Mouse (Mus musculus) kidney, embryonic 14.5 days (tissue): ENCODE data around the gene Slc6a11. TPM values are rescaled to one million over a fixed set of nuclear protein-coding genes. Genes with fewer than 3 reads are reported as not detected.

Source experiments
- ATAC-seq: fragments of 200-750 bp; cut with Nextera tagmentation; 2 replicates; pipeline ENCODE4 v1.8.0; 2017; ENCODE audit warnings: moderate number of reproducible peaks, mild to moderate bottlenecking, moderate TSS enrichment, moderate library complexity; ENCODE audit not compliant: low FRiP score, low TSS enrichment
- H3K27ac ChIP-seq: fragments of 300-500 bp; sonication (generic); 2 replicates; pipeline ENCODE4 v1.5.1; 2014; ENCODE audit warnings: low read depth, mild to moderate bottlenecking, low read length, moderate library complexity, mixed read lengths
- H3K27me3 ChIP-seq: fragments of 300-500 bp; sonication (generic); 2 replicates; pipeline ENCODE4 v1.6.1; 2014; ENCODE audit warnings: mild to moderate bottlenecking, low read length; ENCODE audit not compliant: control insufficient read depth, insufficient read depth
- H3K36me3 ChIP-seq: fragments of 300-500 bp; sonication (generic); 2 replicates; pipeline ENCODE4 v1.6.1; 2014; ENCODE audit warnings: low read length, mixed read lengths; ENCODE audit not compliant: control insufficient read depth, insufficient read depth
- H3K4me1 ChIP-seq: fragments of 300-500 bp; sonication (generic); 2 replicates; pipeline ENCODE4 v1.6.1; 2014; ENCODE audit warnings: low read length, mixed read lengths; ENCODE audit not compliant: control insufficient read depth, insufficient read depth
- H3K4me2 ChIP-seq: fragments of 300-500 bp; sonication (generic); replicated peaks from 2 replicates; pipeline ENCODE4 v1.6.1; 2014; ENCODE audit warnings: low read depth, mild to moderate bottlenecking, low read length
- H3K4me3 ChIP-seq: fragments of 300-500 bp; sonication (generic); 2 replicates; pipeline ENCODE4 v1.5.1; 2014; ENCODE audit warnings: mild to moderate bottlenecking, low read length
- H3K9ac ChIP-seq: fragments of 300-500 bp; sonication (generic); 2 replicates; pipeline ENCODE4 v1.6.1; 2014; ENCODE audit warnings: low read depth, mild to moderate bottlenecking, low read length, moderate library complexity
- H3K9me3 ChIP-seq: fragments of 300-500 bp; sonication (generic); 2 replicates; pipeline ENCODE4 v1.6.1; 2016; ENCODE audit warnings: low read length; ENCODE audit not compliant: control insufficient read depth
- WGBS: fragments of 180-500 bp; shearing (Covaris S2); extraction: QIAGEN DNeasy Blood & Tissue Kit; methylation state at CpG from one replicate; pipeline ENCODE4 v1.1.7; 2014; 5-methylcytosine and 5-hydroxymethylcytosine counted together
- polyA plus RNA-seq: library from polyadenylated mRNA; unstranded; fragments of >200 nt; fragmentation: Nextera tagmentation; extraction: Ambion mirVana; gene quantifications from 2 replicates; pipeline ENCODE4 v1.2.1, GENCODE M21; 2014

Gene Slc6a11
- polyA plus RNA-seq, 1 experiment from 2014 or later, result 0.11 TPM

DNA sequence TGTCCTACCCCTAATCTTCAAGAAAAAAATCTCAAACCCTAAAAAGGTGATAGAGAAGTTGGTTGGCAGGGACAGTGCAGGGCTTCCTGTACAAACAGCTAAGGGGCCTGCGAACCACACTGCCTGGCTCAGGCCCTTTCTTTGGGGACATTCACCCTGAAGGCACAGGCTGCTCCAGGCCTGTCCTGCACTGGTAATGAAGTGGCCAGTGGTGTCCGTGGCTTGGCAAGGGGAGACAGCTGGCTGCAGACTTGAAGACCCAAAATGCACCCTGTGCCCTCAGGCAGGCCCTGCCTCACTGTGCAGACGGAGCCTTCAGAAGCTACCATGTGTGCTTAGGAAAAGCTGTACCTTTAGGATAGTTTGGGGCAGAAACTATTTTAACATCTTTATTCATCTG lies 1.4 kb downstream of the Slc6a11 start:
- Histone ChIP-seq H3K36me3 (no peaks in the 10 kb centered on the region), H3K4me2 (no peak overlapping the region), H3K27ac (no peak overlapping the region), H3K4me3 (no peak overlapping the region), H3K4me1 (no peaks in the 10 kb centered on the region), H3K27me3 (peaks cover 37% of the 10 kb centered on the region), H3K9ac (no peak overlapping the region), H3K9me3 (peaks cover 3% of the 10 kb centered on the region; the same call in 1 of the 2 replicates)
- 75% methylated on average over 3 of the region's 3 CpGs for WGBS
- no peak for ATAC-seq

DNA sequence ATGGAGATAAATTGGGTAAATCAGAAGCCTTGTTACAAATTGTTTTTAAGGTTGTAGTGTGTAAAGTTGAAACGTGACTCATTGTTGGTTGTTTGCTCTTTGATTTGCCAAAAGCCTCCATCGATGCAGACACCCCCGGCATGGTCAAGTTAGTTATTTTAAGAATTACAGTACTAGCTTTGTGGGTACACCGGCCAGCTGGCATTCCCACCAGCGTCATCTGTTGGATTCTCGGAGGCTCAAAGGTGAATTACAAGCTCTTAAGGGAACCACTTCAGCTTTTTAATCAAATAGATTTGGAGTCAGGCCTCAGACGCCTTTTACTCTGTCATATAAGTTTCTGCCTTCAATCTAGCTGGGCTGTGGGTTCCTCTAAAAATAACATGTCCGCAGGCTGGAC lies 1.9 kb downstream of the Slc6a11 start:
- Histone ChIP-seq H3K27me3 (peaks cover 37% of the 10 kb centered on the region), H3K9me3 (peaks cover 3% of the 10 kb centered on the region; the same call in 1 of the 2 replicates), H3K4me2 (no peak overlapping the region), H3K4me1 (no peaks in the 10 kb centered on the region), H3K9ac (no peak overlapping the region), H3K27ac (no peak overlapping the region), H3K36me3 (no peaks in the 10 kb centered on the region), H3K4me3 (no peak overlapping the region)
- ATAC-seq, result no peak
- 87% methylated on average over 8 of the region's 8 CpGs for WGBS

DNA sequence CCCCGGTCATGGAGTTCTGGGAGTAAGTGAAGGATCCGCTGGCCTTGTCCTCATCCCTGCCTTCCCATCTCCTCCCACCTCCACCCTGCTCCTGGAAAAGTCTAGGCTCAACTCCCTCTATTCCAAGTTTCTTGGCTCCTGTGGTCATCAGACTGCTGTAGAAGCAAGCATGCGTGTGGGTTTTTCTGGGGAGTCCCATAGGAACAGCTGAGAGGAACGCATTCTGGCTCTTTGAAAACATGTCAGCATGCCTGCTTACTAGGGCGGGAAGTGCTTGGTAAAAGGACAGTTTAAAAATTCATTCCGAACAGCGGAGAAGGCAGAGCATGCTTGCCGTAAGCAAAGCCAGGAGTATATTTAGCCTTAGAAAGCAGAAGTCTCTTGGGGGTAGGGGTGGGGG lies 7.9 kb downstream of the Slc6a11 start:
- Histone ChIP-seq H3K36me3 (no peaks in the 10 kb centered on the region), H3K4me2 (no peak overlapping the region), H3K4me1 (no peaks in the 10 kb centered on the region), H3K27me3 (no peaks in the 10 kb centered on the region), H3K4me3 (no peak overlapping the region), H3K27ac (no peak overlapping the region), H3K9me3 (peaks cover 7% of the 10 kb centered on the region; the same call in 1 of the 2 replicates), H3K9ac (no peak overlapping the region)
- ATAC-seq, result no peak
- 82% methylated on average over 8 of the region's 8 CpGs for WGBS

DNA sequence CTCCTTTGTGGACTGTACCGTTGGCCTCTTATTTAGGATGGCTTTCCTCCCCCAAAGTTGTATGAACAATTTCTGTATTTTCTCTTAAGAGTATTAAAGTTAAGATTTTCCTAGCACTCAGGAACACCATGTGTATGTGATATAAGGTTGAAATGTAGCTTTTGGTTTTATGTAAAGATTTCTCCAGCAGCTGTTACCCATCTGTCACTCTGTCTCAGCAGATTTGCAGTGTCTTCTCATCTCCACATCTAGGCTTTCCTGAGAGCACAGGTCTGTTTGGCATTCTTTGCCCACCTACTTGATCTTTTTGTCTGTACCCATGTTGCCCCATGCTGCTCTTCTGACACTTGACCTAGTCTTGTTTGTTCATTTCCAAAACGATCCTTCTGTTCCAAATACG lies 10.4 kb downstream of the Slc6a11 start:
- H3K4me1 ChIP-seq, result no peaks in the 10 kb centered on the region
- H3K36me3 ChIP-seq, result no peaks in the 10 kb centered on the region
- no peak for ATAC-seq
- no peak overlapping the region for H3K27ac ChIP-seq
- 70% methylated on average over 3 of the region's 3 CpGs for WGBS
- no peaks in the 10 kb centered on the region for H3K27me3 ChIP-seq
- no peak overlapping the region for H3K9ac ChIP-seq
- H3K9me3 ChIP-seq, result peaks cover 4% of the 10 kb centered on the region; the same call in 1 of the 2 replicates
- no peak overlapping the region for H3K4me2 ChIP-seq
- no peak overlapping the region for H3K4me3 ChIP-seq

DNA sequence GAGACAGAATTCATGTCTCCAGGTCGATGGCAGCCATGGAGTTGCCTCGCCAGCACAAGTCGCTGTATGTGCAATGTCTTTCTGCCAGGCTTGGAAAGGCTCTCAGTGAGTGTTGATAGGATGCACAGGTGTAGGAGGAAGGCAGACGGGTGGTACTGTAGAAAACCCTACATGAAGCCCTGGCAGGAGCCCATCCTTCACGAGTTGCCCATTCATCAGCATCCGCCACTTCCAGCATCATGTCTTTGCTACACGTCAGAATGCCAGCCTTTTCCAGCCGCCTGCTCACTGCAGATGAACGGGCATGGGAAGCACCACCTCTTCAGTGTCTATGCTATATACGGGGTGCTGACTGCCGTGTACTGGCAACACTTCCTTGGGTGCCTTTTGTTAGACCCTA lies 11.4 kb downstream of the Slc6a11 start:
- ATAC-seq, result no peak
- Histone ChIP-seq H3K36me3 (no peaks in the 10 kb centered on the region), H3K27ac (no peak overlapping the region), H3K4me3 (no peak overlapping the region), H3K9me3 (peaks cover 4% of the 10 kb centered on the region; the same call in 1 of the 2 replicates), H3K4me1 (no peaks in the 10 kb centered on the region), H3K27me3 (no peaks in the 10 kb centered on the region), H3K4me2 (no peak overlapping the region), H3K9ac (no peak overlapping the region)
- 89% methylated on average over 11 of the region's 11 CpGs for WGBS

DNA sequence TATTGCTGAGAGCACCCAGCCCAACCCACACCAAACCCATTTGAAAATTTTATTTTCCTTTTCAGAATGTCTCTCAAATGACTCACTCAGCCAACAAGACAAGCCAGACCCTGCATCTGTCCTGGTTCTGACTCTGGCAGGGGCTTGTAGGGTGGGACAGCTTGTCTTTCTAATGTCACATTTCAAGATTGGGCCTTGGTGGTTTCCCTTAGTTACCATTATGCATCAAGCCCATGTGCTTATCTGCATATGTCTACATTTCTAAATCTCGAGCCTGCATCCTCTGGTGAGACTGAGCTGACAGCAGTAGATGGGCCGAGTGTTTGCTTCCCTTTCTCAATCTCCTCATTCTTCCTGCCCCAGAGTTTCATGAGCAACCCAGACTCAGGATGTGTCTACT lies 12.5 kb downstream of the Slc6a11 start:
- Histone ChIP-seq H3K9me3 (peaks cover 4% of the 10 kb centered on the region; the same call in 1 of the 2 replicates), H3K9ac (no peak overlapping the region), H3K36me3 (no peaks in the 10 kb centered on the region), H3K27me3 (no peaks in the 10 kb centered on the region), H3K4me1 (no peaks in the 10 kb centered on the region), H3K4me3 (no peak overlapping the region), H3K4me2 (no peak overlapping the region), H3K27ac (no peak overlapping the region)
- no peak for ATAC-seq
- WGBS, result 56% methylated on average over 2 of the region's 2 CpGs

DNA sequence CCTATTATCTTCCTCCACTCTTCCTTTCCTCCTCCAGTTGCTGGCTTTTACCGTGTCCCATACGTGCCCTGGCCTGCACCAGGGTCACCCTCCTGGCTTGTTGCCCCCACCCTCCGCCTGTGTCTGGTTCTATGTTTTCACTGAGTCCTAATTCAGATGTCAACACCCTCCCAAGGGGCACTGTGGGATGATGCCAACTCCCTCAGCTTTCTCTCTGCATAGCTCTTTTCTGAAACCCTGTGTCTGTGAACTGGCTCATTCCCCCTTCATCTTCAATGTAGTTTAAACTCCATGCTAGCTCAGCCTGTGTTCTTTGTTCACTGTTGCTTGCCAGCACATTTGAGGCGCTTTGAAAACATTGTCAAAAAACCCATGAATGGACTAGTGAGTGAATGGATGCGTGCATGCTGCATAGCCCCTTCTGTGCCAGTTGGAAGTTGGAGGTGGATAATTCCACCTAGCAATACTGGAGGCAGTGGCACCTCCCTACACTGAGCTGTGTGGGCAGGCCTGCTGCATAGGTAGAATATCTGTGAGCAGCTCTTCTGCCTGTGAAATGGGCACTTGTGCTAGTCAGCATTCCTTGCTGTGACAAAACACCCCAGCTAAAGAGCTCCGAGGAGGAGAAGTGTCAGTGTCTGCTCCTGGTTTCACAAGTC lies 13.5 kb downstream of the Slc6a11 start:
- H3K4me3 ChIP-seq, result no peak overlapping the region
- H3K27me3 ChIP-seq, result no peaks in the 10 kb centered on the region
- H3K4me2 ChIP-seq, result no peak overlapping the region
- H3K27ac ChIP-seq, result no peak overlapping the region
- H3K9me3 ChIP-seq, result peaks cover 4% of the 10 kb centered on the region; the same call in 1 of the 2 replicates
- H3K4me1 ChIP-seq, result no peaks in the 10 kb centered on the region
- H3K36me3 ChIP-seq, result no peaks in the 10 kb centered on the region
- ATAC-seq, result no peak
- WGBS, result 77% methylated on average over 6 of the region's 6 CpGs
- H3K9ac ChIP-seq, result no peak overlapping the region

DNA sequence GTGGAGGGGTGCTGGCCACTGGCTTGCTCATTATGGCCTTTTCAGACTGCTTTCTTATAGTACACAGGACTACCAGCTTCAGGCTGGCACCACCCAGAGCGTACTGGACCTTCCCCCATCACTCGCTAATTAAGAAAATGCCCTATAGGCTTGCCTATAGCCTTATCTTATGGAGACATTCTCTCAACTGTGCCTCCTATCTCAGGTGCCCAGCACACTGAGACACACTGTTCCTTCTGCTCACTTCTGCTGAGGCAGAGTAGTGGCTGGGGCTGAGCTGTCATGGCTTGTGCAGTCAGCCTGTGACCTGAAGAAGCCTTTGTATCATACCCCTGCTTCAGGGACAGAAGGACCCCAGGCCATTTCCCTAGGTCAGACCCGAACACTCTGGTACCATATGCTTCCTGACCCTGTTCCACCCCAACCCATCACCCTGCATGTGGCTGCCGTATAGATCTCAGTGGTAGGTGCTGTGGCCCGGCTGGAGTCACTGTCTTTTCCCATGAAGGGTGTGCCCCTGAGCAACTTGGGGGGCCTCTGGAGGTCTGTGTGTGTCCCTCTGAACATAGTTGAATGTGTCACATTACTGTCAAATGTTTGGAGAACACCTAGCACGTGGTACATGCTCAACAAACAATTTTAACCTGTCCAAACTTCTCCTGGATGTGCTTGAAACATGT lies 14.7 kb downstream of the Slc6a11 start:
- H3K4me2 ChIP-seq, result no peak overlapping the region
- no peaks in the 10 kb centered on the region for H3K4me1 ChIP-seq
- no peaks in the 10 kb centered on the region for H3K27me3 ChIP-seq
- WGBS, result 81% methylated on average over 6 of the region's 6 CpGs
- H3K36me3 ChIP-seq, result no peaks in the 10 kb centered on the region
- H3K4me3 ChIP-seq, result no peak overlapping the region
- H3K27ac ChIP-seq, result no peak overlapping the region
- ATAC-seq, result no peak
- H3K9ac ChIP-seq, result no peak overlapping the region
- peaks cover 2% of the 10 kb centered on the region; the same call in 1 of the 2 replicates for H3K9me3 ChIP-seq

DNA sequence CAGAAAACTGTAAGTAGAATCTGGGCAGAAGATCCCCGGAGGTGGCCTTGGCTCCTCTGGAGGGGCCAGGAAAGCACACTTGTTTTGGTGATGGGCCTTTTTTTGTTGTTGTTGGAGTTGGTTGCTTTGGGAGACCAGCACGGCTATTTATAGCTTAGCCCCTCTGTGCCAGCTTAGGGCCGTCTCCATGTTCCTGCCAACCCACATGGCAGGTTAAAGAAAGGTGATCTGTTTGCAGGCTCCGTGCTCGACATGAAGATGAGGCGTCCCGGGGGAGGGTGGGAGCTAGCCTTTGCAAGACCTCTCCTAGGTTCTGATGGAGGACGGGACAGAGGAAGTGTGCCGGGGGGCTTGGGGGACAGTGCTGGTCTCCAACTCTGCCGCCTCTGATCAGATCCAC lies 24.7 kb downstream of the Slc6a11 start:
- Histone ChIP-seq H3K9me3 (no peaks in the 10 kb centered on the region), H3K4me2 (no peak overlapping the region), H3K9ac (no peak overlapping the region), H3K27ac (no peak overlapping the region), H3K4me3 (no peak overlapping the region), H3K4me1 (no peaks in the 10 kb centered on the region), H3K27me3 (no peaks in the 10 kb centered on the region), H3K36me3 (no peaks in the 10 kb centered on the region)
- WGBS, result 79% methylated on average over 10 of the region's 10 CpGs
- ATAC-seq, result no peak
